Mouse (Mus musculus): Measurements from ENCODE around the gene Tor1aip1. TPM values are rescaled to one million over a fixed set of nuclear protein-coding genes. Genes with fewer than 3 reads are reported as not detected.

Tor1aip1 gene
- polyA plus RNA-seq (2014; fragmentation: Illumina TruSeq; extraction: RNeasy Lipid Tissue Mini Kit (QIAGEN cat#74804); ENCODE audit: low read depth, low replicate concordance): 62.5 TPM

GRCm38 (mm10) chr1:156035930-156036737, at the start of gene Tor1aip1:
Gene Tor1aip1, minus strand, starts transcription at chr1:156036480.

GRCm38 (mm10) chr1:156035269-156035929, 881 bp downstream of the Tor1aip1 start, which contains the start of gene Tor1aip2:
Gene Tor1aip2, plus strand, starts transcription at chr1:156035403.

GRCm38 (mm10) chr1:155973068-155973718, 63.1 kb downstream of the Tor1aip1 start, which contains the start of gene Cep350:
Gene Cep350, minus strand, starts transcription at chr1:155973255.

Other genes starting within 250 kb of the Tor1aip1 start
- gene Qsox1, start 223.6 kb downstream of the Tor1aip1 start, polyA plus RNA-seq (2014; fragmentation: Illumina TruSeq; extraction: RNeasy Lipid Tissue Mini Kit (QIAGEN cat#74804); ENCODE audit: low read depth, low replicate concordance): 155 TPM
- 12.4 TPM for gene Cep350, start 63.2 kb downstream of the Tor1aip1 start, polyA plus RNA-seq (2014; fragmentation: Illumina TruSeq; extraction: RNeasy Lipid Tissue Mini Kit (QIAGEN cat#74804); ENCODE audit: low read depth, low replicate concordance)
- 68.0 TPM for gene Tor1aip2, start 1.1 kb downstream of the Tor1aip1 start, polyA plus RNA-seq (2014; fragmentation: Illumina TruSeq; extraction: RNeasy Lipid Tissue Mini Kit (QIAGEN cat#74804); ENCODE audit: low read depth, low replicate concordance)
- gene Fam163a, start 168.5 kb upstream of the Tor1aip1 start, polyA plus RNA-seq (2014; fragmentation: Illumina TruSeq; extraction: RNeasy Lipid Tissue Mini Kit (QIAGEN cat#74804); ENCODE audit: low read depth, low replicate concordance): not detected